Mouse (Mus musculus) stomach, embryonic 16.5 days (tissue): ENCODE measurements around the gene Zbtb11. TPM values are rescaled to one million over a fixed set of nuclear protein-coding genes. Genes with fewer than 3 reads are reported as not detected.
A peak's percentile ranks its signal among the peaks of the same experiment; 100 is the strongest.
"Not testable (repeated sequence)": the region's sequence is repeated elsewhere in the genome, so short reads cannot be mapped to it uniquely, and the experiment has no call there.

Experiments used
- ATAC-seq: fragments of 200-750 bp; cut with Nextera tagmentation; 2 replicates; pipeline ENCODE4 v1.8.0; 2017; ENCODE audit warnings: moderate number of reproducible peaks, moderate TSS enrichment; ENCODE audit not compliant: insufficient read depth, low FRiP score
- H3K27ac ChIP-seq: fragments of 300-500 bp; sonication (generic); 2 replicates; pipeline ENCODE4 v1.5.1; 2014; ENCODE audit warnings: low read length
- H3K27me3 ChIP-seq: fragments of 300-500 bp; sonication (generic); 2 replicates; pipeline ENCODE4 v1.6.1; 2014; ENCODE audit warnings: low read length, control low read depth, mixed read lengths; ENCODE audit not compliant: control insufficient read depth, insufficient read depth
- H3K36me3 ChIP-seq: fragments of 300-500 bp; sonication (generic); 2 replicates; pipeline ENCODE4 v1.6.1; 2014; ENCODE audit warnings: low read length; ENCODE audit not compliant: control insufficient read depth, insufficient read depth
- H3K4me1 ChIP-seq: fragments of 300-500 bp; sonication (generic); 2 replicates; pipeline ENCODE4 v1.6.1; 2014; ENCODE audit warnings: low read length, control low read depth, mixed read lengths; ENCODE audit not compliant: control insufficient read depth, insufficient read depth
- H3K4me2 ChIP-seq: fragments of 300-500 bp; sonication (generic); 2 replicates; pipeline ENCODE4 v1.6.1; 2014; ENCODE audit warnings: low read depth, low read length, mixed read lengths
- H3K4me3 ChIP-seq: fragments of 300-500 bp; sonication (generic); replicated peaks from 2 replicates; pipeline ENCODE4 v1.5.1; 2014; ENCODE audit warnings: mild to moderate bottlenecking, low read length
- H3K9ac ChIP-seq: fragments of 300-500 bp; sonication (generic); 2 replicates; pipeline ENCODE4 v1.6.1; 2014; ENCODE audit warnings: low read length
- H3K9me3 ChIP-seq: fragments of 300-500 bp; sonication (generic); replicated peaks from 2 replicates; pipeline ENCODE4 v1.6.1; 2016; ENCODE audit warnings: low read length, control low read depth; ENCODE audit not compliant: control insufficient read depth
- WGBS: fragments of 180-500 bp; shearing (Covaris S2); extraction: QIAGEN DNeasy Blood & Tissue Kit; methylation state at CpG from one replicate; pipeline ENCODE4 v1.1.7; 2014; 5-methylcytosine and 5-hydroxymethylcytosine counted together
- polyA plus RNA-seq: library from polyadenylated mRNA; unstranded; fragments of >200 nt; fragmentation: Nextera tagmentation; extraction: Ambion mirVana; gene quantifications from 2 replicates; pipeline ENCODE4 v1.2.1, GENCODE M21; 2015

The Zbtb11 gene
- polyA plus RNA-seq, 1 experiment from 2014 or later: 15.8 TPM

DNA sequence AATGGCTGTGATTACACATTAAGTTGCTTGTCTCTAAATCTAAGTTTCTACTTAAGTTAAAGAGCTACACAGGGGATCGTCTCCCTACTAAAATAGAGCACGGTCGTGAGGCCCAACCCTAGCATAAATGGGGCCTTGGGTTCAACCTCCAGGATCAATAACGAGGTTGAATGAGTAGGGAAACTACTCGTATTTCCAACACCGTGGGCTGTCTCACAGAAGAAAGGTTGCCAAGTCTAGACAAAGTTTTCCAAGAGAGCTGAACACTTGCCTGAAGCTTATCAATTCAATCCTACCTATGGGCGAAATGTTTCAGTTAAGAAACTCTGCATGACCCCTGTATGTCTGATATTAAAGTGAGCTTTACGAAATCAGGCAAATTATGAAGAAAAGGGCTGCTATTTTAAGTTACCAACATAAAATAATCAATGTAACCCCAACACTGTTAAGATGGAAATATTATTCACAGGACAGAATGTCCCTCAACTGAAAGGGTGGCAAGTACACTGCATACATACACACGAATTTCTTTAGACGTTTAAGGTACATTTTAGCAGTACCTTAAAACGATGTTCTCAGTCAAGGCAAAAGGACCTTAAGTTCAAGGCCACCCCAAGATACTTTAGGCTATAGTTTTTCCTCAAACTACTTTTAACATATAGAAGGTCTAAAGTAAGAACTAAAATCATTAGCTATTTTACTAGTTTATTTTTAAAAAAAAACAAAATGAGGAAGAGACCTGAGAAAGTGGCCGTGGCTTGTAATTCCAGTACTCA is 54.4 kb downstream of the Zbtb11 start:
- WGBS: 29% methylated on average over 12 of the region's 12 CpGs
- Histone ChIP-seq H3K4me2 (peak overlapping the region; percentile 86), H3K27ac (no peak overlapping the region), H3K27me3 (no peaks in the 10 kb centered on the region), H3K4me3 (peak overlapping the region; percentile 90), H3K9ac (peak overlapping the region; percentile 98), H3K9me3 (no peaks in the 10 kb centered on the region), H3K36me3 (peaks cover 12% of the 10 kb centered on the region; the same call in 1 of the 2 replicates), H3K4me1 (peaks cover 13% of the 10 kb centered on the region)
- ATAC-seq: no peak

DNA sequence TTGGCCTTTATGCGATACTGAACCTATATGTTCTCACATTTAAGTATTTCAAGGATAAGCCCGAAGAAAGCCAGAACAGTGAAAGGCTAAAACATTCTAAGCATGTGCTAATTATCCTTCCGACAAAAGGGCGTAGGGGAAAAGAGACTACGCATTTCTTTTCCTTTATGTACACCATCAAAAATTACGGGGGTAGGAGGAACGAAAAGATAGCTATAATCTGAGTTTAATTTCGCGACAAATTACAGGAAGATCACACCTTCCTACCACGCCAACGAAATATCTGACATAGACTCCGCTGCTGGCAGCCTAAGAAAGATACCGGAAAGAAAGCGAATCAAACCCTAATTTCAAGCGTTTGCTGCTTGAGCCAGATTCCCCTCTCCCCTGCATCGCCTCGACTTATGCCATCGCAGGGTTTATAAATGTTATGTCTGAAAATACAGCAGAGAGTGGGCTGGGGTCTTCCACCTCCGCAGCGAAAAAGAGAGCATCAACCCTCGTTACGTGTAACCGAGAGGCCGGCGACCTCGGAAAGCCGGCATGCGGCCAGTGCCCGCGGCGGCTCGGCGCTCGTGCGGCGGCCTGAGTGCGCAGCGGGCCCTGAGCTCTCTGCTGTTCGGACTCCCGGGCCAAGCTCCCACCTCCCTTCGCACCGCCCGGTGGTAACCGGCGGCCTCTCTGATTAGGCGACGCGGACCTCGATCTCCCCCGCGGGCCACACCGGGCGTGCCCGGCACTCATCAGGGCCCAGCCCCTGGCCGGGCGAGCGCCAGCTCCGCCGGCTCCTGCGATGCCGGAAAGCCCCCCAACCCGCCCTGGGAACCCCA is 55.3 kb downstream of the Zbtb11 start:
- H3K9ac ChIP-seq: peak overlapping the region; percentile 98
- peak overlapping the region; percentile 90 for H3K4me3 ChIP-seq
- H3K9me3 ChIP-seq: no peaks in the 10 kb centered on the region
- peaks cover 13% of the 10 kb centered on the region for H3K4me1 ChIP-seq
- peak overlapping the region; percentile 86 for H3K4me2 ChIP-seq
- WGBS: under 1% methylated on average over 62 of the region's 62 CpGs
- peaks cover 15% of the 10 kb centered on the region; the same call in 1 of the 2 replicates for H3K36me3 ChIP-seq
- H3K27ac ChIP-seq: peak overlapping the region; percentile 90
- H3K27me3 ChIP-seq: no peaks in the 10 kb centered on the region
- peak; percentile 88 for ATAC-seq

DNA sequence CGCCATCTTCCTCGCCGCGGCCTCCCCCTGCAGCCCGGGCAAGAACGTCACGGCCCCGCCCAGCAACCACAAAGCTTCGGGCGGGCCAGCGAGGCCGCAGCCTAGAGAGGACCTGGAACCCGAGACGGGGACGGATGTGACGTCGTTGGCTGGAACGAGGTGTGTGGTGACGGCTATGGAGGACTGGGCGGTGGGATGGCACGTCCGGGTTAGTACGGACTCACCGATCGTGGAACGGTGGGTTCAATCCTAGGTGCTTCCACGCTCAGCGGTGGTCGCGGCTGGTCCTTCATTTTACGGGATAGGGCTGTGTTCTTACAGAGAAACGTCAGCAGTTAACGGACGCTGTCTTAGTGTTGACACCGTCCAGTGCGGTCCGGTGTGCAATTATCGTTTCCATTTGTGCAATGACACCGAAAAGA is 56.0 kb downstream of the Zbtb11 start, which contains the start of gene Pcnp:
Pcnp (minus strand) TSS at position 79 of the 422 bp plus-strand sequence.
- WGBS: 0% methylated on average over 39 of the region's 39 CpGs

DNA sequence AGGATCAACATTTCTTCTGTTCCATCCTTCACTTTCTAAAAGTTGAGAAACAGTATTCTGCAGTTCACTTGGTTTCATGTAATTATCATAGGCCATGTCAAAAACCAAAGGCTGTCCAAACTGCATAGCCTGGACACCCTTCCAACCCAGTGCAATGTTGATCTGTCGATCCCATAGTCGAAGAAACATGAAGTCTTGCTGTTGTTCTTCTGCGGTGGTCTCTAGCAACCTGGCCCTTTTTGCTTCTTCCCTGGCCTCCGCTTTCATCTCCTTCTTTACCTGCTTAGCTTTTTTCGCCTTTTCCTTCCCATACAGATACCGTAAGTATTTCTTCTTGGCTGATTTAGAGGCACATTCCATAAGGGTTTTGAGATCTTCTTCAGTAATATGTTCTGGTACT is 60.9 kb downstream of the Zbtb11 start:
- H3K27me3 ChIP-seq: no peaks in the 10 kb centered on the region
- H3K36me3 ChIP-seq: peaks cover 15% of the 10 kb centered on the region; the same call in 1 of the 2 replicates
- ATAC-seq: no peak
- no peaks in the 10 kb centered on the region for H3K9me3 ChIP-seq
- 98% methylated on average over 6 of the region's 6 CpGs for WGBS
- H3K4me3 ChIP-seq: no peak overlapping the region
- peaks cover 13% of the 10 kb centered on the region for H3K4me1 ChIP-seq
- no peak overlapping the region for H3K27ac ChIP-seq
- H3K4me2 ChIP-seq: no peak overlapping the region
- no peak overlapping the region for H3K9ac ChIP-seq

More for the DNA sequence above, 56.0 kb downstream of the Zbtb11 start, which contains the start of gene Pcnp:
- Histone ChIP-seq H3K9me3 (no peaks in the 10 kb centered on the region), H3K27me3 (no peaks in the 10 kb centered on the region), H3K4me2 (peak within 1 kb of the TSS; percentile 86), H3K27ac (peak within 1 kb of the TSS; percentile 90), H3K4me3 (peak within 1 kb of the TSS; percentile 90), H3K36me3 (peaks cover 18% of the 10 kb centered on the region; the same call in 1 of the 2 replicates), H3K9ac (peak within 1 kb of the TSS; percentile 98), H3K4me1 (peaks cover 13% of the 10 kb centered on the region)
- ATAC-seq: peak; percentile 100

DNA sequence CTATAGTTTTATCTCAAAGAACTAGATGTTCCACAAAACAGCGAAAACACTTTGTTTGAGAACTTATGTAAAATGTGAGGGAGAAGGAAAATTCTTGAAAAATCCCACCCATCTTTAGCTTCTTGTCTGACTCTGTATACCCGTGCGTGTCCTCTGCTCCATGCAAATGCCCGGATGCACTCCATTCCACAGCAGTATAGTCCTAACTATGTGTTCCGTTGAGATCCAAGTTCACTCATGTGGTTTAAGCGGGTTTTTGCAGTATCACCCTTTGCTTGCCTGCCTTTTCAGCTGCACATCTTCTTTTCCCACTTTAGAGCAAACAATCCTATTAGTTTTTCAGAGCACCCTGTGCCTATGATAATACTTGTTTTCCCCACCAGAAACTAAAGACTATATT is 62.8 kb downstream of the Zbtb11 start:
- Histone ChIP-seq H3K4me2 (peak overlapping the region; percentile 79), H3K9ac (peak overlapping the region; percentile 96), H3K9me3 (no peaks in the 10 kb centered on the region), H3K4me3 (peak overlapping the region; percentile 96), H3K4me1 (peaks cover 8% of the 10 kb centered on the region), H3K36me3 (peaks cover 15% of the 10 kb centered on the region; the same call in 1 of the 2 replicates), H3K27me3 (no peaks in the 10 kb centered on the region), H3K27ac (no peak overlapping the region)
- no peak for ATAC-seq
- WGBS: 52% methylated on average over 6 of the region's 6 CpGs

GRCm38 (mm10) chr16:56037138-56038010 is 63.7 kb downstream of the Zbtb11 start, which contains the start of gene Trmt10c:
TSS of gene Trmt10c (minus strand) at chr16:56037819.
- Histone ChIP-seq H3K36me3 (peaks cover 11% of the 10 kb centered on the region; the same call in 1 of the 2 replicates), H3K9me3 (no peaks in the 10 kb centered on the region), H3K4me2 (peak within 1 kb of the TSS; percentile 79), H3K4me3 (peak within 1 kb of the TSS; percentile 96), H3K27ac (peak within 1 kb of the TSS; percentile 94), H3K27me3 (no peaks in the 10 kb centered on the region), H3K4me1 (peaks cover 8% of the 10 kb centered on the region), H3K9ac (peak within 1 kb of the TSS; percentile 96)
- under 1% methylated on average over 63 of the region's 63 CpGs for WGBS
- ATAC-seq: peak; percentile 99

DNA sequence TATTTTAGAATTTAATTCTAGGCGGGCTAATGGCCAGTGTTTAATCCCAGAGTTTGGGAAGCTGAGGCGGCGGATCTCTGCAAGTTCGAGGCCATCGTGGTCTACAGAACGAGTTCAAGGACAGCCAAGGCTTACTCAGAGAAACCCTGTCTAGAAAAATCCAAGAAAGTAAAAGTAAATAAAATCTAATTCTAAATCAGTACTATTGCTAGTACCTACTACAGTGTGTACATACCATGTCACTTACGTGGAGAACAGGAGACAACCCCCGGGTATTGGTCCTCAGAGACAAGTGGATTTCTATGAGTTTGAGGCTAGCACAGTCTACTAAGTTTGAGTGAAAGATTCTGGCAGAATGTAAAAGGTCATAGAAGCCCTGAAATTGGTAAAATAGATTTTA is 64.4 kb downstream of the Zbtb11 start:
- Histone ChIP-seq H3K4me1 (peaks cover 8% of the 10 kb centered on the region), H3K27me3 (no peaks in the 10 kb centered on the region), H3K4me3 (peak overlapping the region; percentile 96), H3K36me3 (peaks cover 8% of the 10 kb centered on the region; the same call in 1 of the 2 replicates), H3K9me3 (no peaks in the 10 kb centered on the region), H3K4me2 (peak overlapping the region; percentile 79), H3K27ac (peak overlapping the region; percentile 94), H3K9ac (peak overlapping the region; percentile 96)
- WGBS: 25% methylated on average over 8 of the region's 8 CpGs
- peak; percentile 4; the same call in 1 of the 2 replicates for ATAC-seq

- not testable (repeated sequence) for H3K27me3 ChIP-seq, H3K9ac ChIP-seq, H3K9me3 ChIP-seq, H3K4me3 ChIP-seq, H3K27ac ChIP-seq, H3K4me2 ChIP-seq, H3K4me1 ChIP-seq, H3K36me3 ChIP-seq, ATAC-seq
- WGBS: no CpG with 5 or more reads among the region's 4 CpGs
Observed at GRCm38 (mm10) chr16:56048038-56048437, 74.4 kb downstream of the Zbtb11 start, which contains the start of gene Senp7. TSS of gene Senp7 (plus strand) at chr16:56048338.
